Mouse (Mus musculus) myocyte (in vitro differentiated cells): ENCODE data around the gene Lrrc38. TPM values are rescaled to one million over a fixed set of nuclear protein-coding genes. Genes with fewer than 3 reads are reported as not detected.

Source experiments
- H3K27me3 ChIP-seq: one replicate; pipeline ENCODE4 v1.6.1; 2011; ENCODE audit not compliant: control insufficient read depth, insufficient read depth, insufficient read length
- H3K36me3 ChIP-seq: one replicate; pipeline ENCODE4 v1.6.1; 2011; ENCODE audit not compliant: control insufficient read depth, insufficient read depth
- H3K4me2 ChIP-seq: one replicate; pipeline ENCODE4 v1.6.1; 2011; ENCODE audit warnings: low read depth, control low read depth
- H3K4me3 ChIP-seq: one replicate; pipeline ENCODE4 v1.5.1; 2011; ENCODE audit warnings: mild to moderate bottlenecking, control low read depth, moderate library complexity
- H3K79me2 ChIP-seq: one replicate; pipeline ENCODE4 v1.6.1; 2011; ENCODE audit not compliant: control insufficient read depth, insufficient read depth
- H3ac ChIP-seq: one replicate; pipeline ENCODE4 v1.6.1; 2011; ENCODE audit not compliant: control insufficient read depth, insufficient read length
- CEBPB ChIP-seq: IDR thresholded peaks from 2 replicates; pipeline ENCODE4 v1.6.1; 2011; ENCODE audit warnings: mild to moderate bottlenecking, moderate library complexity; ENCODE audit not compliant: poor library complexity, insufficient read depth, severe bottlenecking
- E2F4 ChIP-seq: IDR thresholded peaks from one replicate; pipeline ENCODE4 v1.6.1; 2011; ENCODE audit warnings: mild to moderate bottlenecking, control low read depth, moderate library complexity; ENCODE audit not compliant: insufficient read depth
- MAX ChIP-seq: IDR thresholded peaks from one replicate; pipeline ENCODE4 v1.6.1; 2011; ENCODE audit warnings: low read depth, mild to moderate bottlenecking, control low read depth
- MYOD1 ChIP-seq, 3 experiments: IDR thresholded peaks; one replicate each; pipeline ENCODE4 v1.6.1; 2011; ENCODE audit warnings: control low read depth in 2 of 3, low read depth in 2 of 3, mild to moderate bottlenecking in 2 of 3, moderate library complexity in 1 of 3; ENCODE audit not compliant: insufficient read length in 2 of 3, control insufficient read depth in 1 of 3
- MYOG ChIP-seq, 3 experiments: IDR thresholded peaks; one replicate each; pipeline ENCODE4 v1.6.1; 2011; ENCODE audit warnings: control low read depth in 2 of 3, low read depth in 2 of 3, mild to moderate bottlenecking in 2 of 3; ENCODE audit not compliant: insufficient read length in 2 of 3, control insufficient read depth in 1 of 3, insufficient read depth in 1 of 3
- POLR2A ChIP-seq: IDR thresholded peaks from one replicate; pipeline ENCODE4 v1.6.1; 2011; ENCODE audit warnings: low read depth, mild to moderate bottlenecking, control low read depth, moderate library complexity; ENCODE audit not compliant: insufficient read length
- POLR2AphosphoS2 ChIP-seq: IDR thresholded peaks from one replicate; pipeline ENCODE4 v1.6.1; 2011; ENCODE audit warnings: low read depth, control low read depth; ENCODE audit not compliant: insufficient read length
- REST ChIP-seq: IDR thresholded peaks from one replicate; pipeline ENCODE4 v1.6.1; 2011; ENCODE audit warnings: mild to moderate bottlenecking, control low read depth, moderate library complexity; ENCODE audit not compliant: insufficient read depth, insufficient read length
- SRF ChIP-seq: IDR thresholded peaks from one replicate; pipeline ENCODE4 v1.6.1; 2011; ENCODE audit warnings: low read depth; ENCODE audit not compliant: control insufficient read depth, insufficient read length
- TCF12 ChIP-seq: IDR thresholded peaks from one replicate; pipeline ENCODE4 v1.6.1; 2011; ENCODE audit warnings: mild to moderate bottlenecking, control low read depth; ENCODE audit not compliant: poor library complexity, insufficient read depth, severe bottlenecking
- TCF3 ChIP-seq: IDR thresholded peaks from one replicate; pipeline ENCODE4 v1.6.1; 2011; ENCODE audit warnings: low read depth, control low read depth; ENCODE audit not compliant: insufficient read length
- USF1 ChIP-seq: IDR thresholded peaks from one replicate; pipeline ENCODE4 v1.6.1; 2011; ENCODE audit warnings: low read depth, mild to moderate bottlenecking, control low read depth, moderate library complexity
- polyA plus RNA-seq: library from polyadenylated mRNA; unstranded; fragments of >200 nt; fragmentation: generic; extraction: Trizol; gene quantifications from one replicate; pipeline ENCODE4 v1.2.1, GENCODE M21; 2012; ENCODE audit warnings: missing spikeins

The Lrrc38 gene
- polyA plus RNA-seq, 1 experiment, result not detected

- H3K4me3 ChIP-seq, result no peak overlapping the region
- H3K79me2 ChIP-seq, result no peaks in the 10 kb centered on the region
- no peak overlapping the region for H3ac ChIP-seq
- peaks cover 27% of the 10 kb centered on the region for H3K27me3 ChIP-seq
- TF ChIP-seq REST, result no peak
- TF ChIP-seq TCF3, result no peak
- no peak for TF ChIP-seq SRF
- TF ChIP-seq MYOG (IDR thresholded peaks at IDR 0.05; ENCODE audit: control insufficient read depth in 1 of 3, insufficient read depth in 1 of 3, insufficient read length in 2 of 3, low read depth in 2 of 3), result no peak
- TF ChIP-seq USF1, result no peak
- TF ChIP-seq MAX, result no peak
- TF ChIP-seq POLR2A, result no peak
- no peak for TF ChIP-seq POLR2AphosphoS2
- no peak overlapping the region for H3K4me2 ChIP-seq
- no peaks in the 10 kb centered on the region for H3K36me3 ChIP-seq
These were observed 29.9 kb downstream of the Lrrc38 start for GRCm38 (mm10) chr4:143379480-143379879.

DNA sequence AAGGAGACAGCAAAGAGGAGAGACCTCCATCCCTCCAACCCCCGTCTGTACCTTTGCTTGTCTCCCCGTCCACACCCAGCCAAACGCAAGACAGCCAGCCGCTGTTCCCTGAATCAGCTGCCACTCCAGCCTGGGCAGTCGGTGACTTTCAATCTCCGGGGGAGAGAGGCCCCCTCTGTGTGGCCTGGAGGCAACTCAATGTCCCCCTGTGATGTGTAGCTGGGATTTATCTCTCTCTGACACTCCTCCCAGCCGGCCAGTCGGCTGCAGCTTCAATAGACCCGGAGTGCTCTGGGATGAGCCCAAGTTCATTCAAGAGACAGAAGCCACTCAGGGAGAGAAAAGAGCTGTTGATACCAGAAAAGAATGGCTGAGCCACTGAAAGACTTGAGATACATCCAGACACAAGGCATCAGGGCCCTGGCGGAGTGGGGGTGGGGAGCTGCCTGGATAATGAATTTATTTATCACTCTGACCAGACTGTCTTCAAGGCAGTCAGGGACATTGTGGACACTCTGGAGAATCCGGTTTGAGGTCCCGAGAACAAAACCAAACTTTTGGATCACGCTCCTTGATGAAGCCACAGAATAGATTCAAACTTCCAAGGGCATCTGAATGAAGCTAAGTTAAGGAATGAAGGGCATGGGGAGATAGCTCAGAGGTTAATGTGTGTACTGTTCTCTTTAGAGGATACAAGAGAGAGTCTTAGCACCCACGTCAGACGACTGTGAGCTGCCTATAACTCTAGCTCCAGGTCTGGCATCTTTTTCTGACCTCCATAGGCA is 30.6 kb downstream of the Lrrc38 start:
- H3K27me3 ChIP-seq, result peaks cover 27% of the 10 kb centered on the region
- no peak overlapping the region for H3K4me2 ChIP-seq
- TF ChIP-seq REST, result no peak
- no peak for TF ChIP-seq POLR2AphosphoS2
- no peaks in the 10 kb centered on the region for H3K79me2 ChIP-seq
- H3ac ChIP-seq, result no peak overlapping the region
- H3K4me3 ChIP-seq, result no peak overlapping the region
- no peaks in the 10 kb centered on the region for H3K36me3 ChIP-seq

- Histone ChIP-seq H3K4me2 (no peak overlapping the region), H3K27me3 (peaks cover 27% of the 10 kb centered on the region), H3K79me2 (no peaks in the 10 kb centered on the region), H3K36me3 (no peaks in the 10 kb centered on the region), H3K4me3 (no peak overlapping the region), H3ac (no peak overlapping the region)
- TF ChIP-seq USF1 (no peak), MYOG (IDR thresholded peaks at IDR 0.05; ENCODE audit: control insufficient read depth in 1 of 3, insufficient read depth in 1 of 3, insufficient read length in 2 of 3, low read depth in 2 of 3) (no peak), POLR2A (no peak), SRF (no peak), MAX (no peak), TCF12 (no peak), TCF3 (no peak), CEBPB (no peak), POLR2AphosphoS2 (no peak), REST (no peak), MYOD1 (IDR thresholded peaks at IDR 0.05; ENCODE audit: control insufficient read depth in 1 of 3, insufficient read length in 2 of 3, low read depth in 2 of 3) (no peak), E2F4 (no peak)
These were observed 31.1 kb downstream of the Lrrc38 start for GRCm38 (mm10) chr4:143380716-143381004.

DNA sequence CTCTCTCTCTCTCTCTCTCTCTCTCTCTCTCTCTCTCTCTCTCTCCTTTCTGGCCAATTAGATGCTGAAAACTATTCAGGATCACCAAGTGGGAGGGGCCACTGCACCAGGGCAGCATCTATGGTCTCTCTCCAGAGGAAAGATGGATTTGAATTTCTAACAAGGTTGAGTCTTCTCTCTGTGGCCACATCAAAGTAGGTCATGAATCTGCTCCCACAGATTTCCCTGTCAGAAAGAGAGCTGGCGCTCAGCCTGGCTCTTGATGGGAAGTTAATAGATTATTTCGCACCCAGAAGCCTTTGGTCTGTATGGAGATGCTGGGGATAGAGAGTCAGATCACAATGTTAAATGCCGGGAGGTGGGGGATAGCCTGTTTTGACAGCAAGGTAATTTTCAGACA is 32.6 kb downstream of the Lrrc38 start:
- Histone ChIP-seq H3K36me3 (no peaks in the 10 kb centered on the region), H3K79me2 (no peaks in the 10 kb centered on the region), H3K4me3 (no peak overlapping the region), H3K4me2 (no peak overlapping the region), H3ac (no peak overlapping the region), H3K27me3 (peaks cover 27% of the 10 kb centered on the region)
- TF ChIP-seq MAX, result no peak
- TF ChIP-seq USF1, result no peak
- TF ChIP-seq SRF, result no peak
- no peak for TF ChIP-seq TCF3
- TF ChIP-seq MYOG (IDR thresholded peaks at IDR 0.05; ENCODE audit: control insufficient read depth in 1 of 3, insufficient read depth in 1 of 3, insufficient read length in 2 of 3, low read depth in 2 of 3), result no peak
- TF ChIP-seq POLR2A, result no peak
- no peak for TF ChIP-seq POLR2AphosphoS2
- TF ChIP-seq MYOD1 (IDR thresholded peaks at IDR 0.05; ENCODE audit: control insufficient read depth in 1 of 3, insufficient read length in 2 of 3, low read depth in 2 of 3), result no peak
- TF ChIP-seq REST, result no peak
- TF ChIP-seq CEBPB, result no peak
- TF ChIP-seq TCF12, result no peak

DNA sequence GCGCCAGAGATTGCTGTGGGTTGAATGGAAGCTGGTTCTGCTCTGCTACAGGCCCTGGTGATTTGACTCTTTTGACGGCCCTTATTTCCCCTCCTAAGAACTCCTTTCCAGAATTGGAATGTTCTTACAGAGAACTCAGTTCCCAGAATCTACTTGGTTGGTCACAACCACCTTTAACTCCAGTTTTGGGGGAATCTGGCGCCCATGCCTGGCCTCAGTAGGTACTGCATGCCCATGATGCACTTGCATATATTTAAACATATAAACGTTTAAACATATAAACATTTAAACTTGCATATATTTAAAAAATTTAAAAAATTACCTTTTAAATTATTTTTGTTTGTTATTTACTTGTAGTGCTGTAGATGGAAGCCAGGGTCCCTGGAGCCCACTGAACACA is 34.1 kb downstream of the Lrrc38 start:
- H3K79me2 ChIP-seq, result no peaks in the 10 kb centered on the region
- H3K4me2 ChIP-seq, result no peak overlapping the region
- no peaks in the 10 kb centered on the region for H3K36me3 ChIP-seq
- no peak overlapping the region for H3ac ChIP-seq
- no peak overlapping the region for H3K4me3 ChIP-seq
- no peak for TF ChIP-seq CEBPB
- TF ChIP-seq TCF12, result no peak
- no peak for TF ChIP-seq MYOG (IDR thresholded peaks at IDR 0.05; ENCODE audit: control insufficient read depth in 1 of 3, insufficient read depth in 1 of 3, insufficient read length in 2 of 3, low read depth in 2 of 3)
- TF ChIP-seq TCF3, result no peak
- no peak for TF ChIP-seq MAX
- no peak for TF ChIP-seq MYOD1 (IDR thresholded peaks at IDR 0.05; ENCODE audit: control insufficient read depth in 1 of 3, insufficient read length in 2 of 3, low read depth in 2 of 3)
- TF ChIP-seq REST, result no peak
- no peak for TF ChIP-seq E2F4
- TF ChIP-seq SRF, result no peak
- no peak for TF ChIP-seq USF1
- TF ChIP-seq POLR2A, result no peak
- no peak for TF ChIP-seq POLR2AphosphoS2
- peaks cover 18% of the 10 kb centered on the region for H3K27me3 ChIP-seq
